8 mouse cellular contexts compared by ENCODE assay signal in the genomic region with DNA sequence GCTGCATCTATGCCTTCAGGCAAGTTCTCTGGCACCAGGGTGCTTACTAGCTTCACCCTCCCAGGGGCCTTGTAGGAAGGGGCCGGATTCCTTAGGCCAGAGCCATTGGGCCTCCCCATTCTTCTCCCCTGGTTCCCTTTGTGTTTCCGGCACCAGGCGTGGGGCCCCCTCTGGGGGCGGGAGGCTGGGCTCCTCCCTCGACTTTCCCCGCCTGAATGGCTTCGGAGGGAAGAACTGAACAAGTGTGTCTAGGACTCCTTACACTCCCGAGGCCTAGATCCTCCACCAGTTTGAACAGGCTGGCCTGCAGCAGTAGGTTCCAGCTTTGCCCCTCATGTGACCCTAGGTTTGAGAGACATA. TPM values are rescaled to one million over a fixed set of nuclear protein-coding genes. Genes with fewer than 3 reads are reported as not detected.
DNase-seq lines count a peak whose midpoint lies in the region; ATAC-seq lines count a peak whose summit lies in the region.

No protein-coding gene starts in this region.

- intact Hi-C loops in heart, postnatal 25 days (cut with DNase I) = no loop called here

- 1% methylated on average over 8 of the region's 8 CpGs for WGBS in embryonic facial prominence, embryonic 15.5 days
- under 1% methylated on average over 8 of the region's 8 CpGs for WGBS in limb, embryonic 10.5 days
- 0% methylated on average over 8 of the region's 8 CpGs for WGBS in midbrain, embryonic 11.5 days
- WGBS in stomach, embryonic 16.5 days = under 1% methylated on average over 8 of the region's 8 CpGs

- H3K36me3 ChIP-seq in embryonic facial prominence, embryonic 15.5 days = peaks cover 35% of the 10 kb centered on the region
- H3K36me3 ChIP-seq in limb, embryonic 10.5 days = peaks cover 58% of the 10 kb centered on the region
- peaks cover 10% of the 10 kb centered on the region for H3K36me3 ChIP-seq in midbrain, embryonic 11.5 days (ENCODE audit: control insufficient read depth, insufficient read depth, low read length)
- peaks cover 7% of the 10 kb centered on the region; the same call in 1 of the 2 replicates for H3K36me3 ChIP-seq in stomach, embryonic 16.5 days (ENCODE audit: control insufficient read depth, insufficient read depth, low read length)

- H3K4me3 ChIP-seq in embryonic facial prominence, embryonic 15.5 days (replicated peaks) = peak overlapping the region; percentile 84
- H3K4me3 ChIP-seq in limb, embryonic 10.5 days = peak overlapping the region; percentile 86
- peak overlapping the region; percentile 92 for H3K4me3 ChIP-seq in midbrain, embryonic 11.5 days (ENCODE audit: low read depth, low read length)
- H3K4me3 ChIP-seq in stomach, embryonic 16.5 days (replicated peaks; ENCODE audit: low read length) = peak overlapping the region; percentile 85

- no peaks in the 10 kb centered on the region for H3K27me3 ChIP-seq in embryonic facial prominence, embryonic 15.5 days
- H3K27me3 ChIP-seq in limb, embryonic 10.5 days (ENCODE audit: low read depth, poor library complexity, severe bottlenecking) = no peaks in the 10 kb centered on the region
- no peaks in the 10 kb centered on the region for H3K27me3 ChIP-seq in midbrain, embryonic 11.5 days (ENCODE audit: control insufficient read depth, insufficient read depth, low read length)
- no peaks in the 10 kb centered on the region for H3K27me3 ChIP-seq in stomach, embryonic 16.5 days (ENCODE audit: control insufficient read depth, insufficient read depth, low read length)

- H3K9me3 ChIP-seq in embryonic facial prominence, embryonic 15.5 days (replicated peaks) = no peaks in the 10 kb centered on the region
- H3K9me3 ChIP-seq in limb, embryonic 10.5 days (replicated peaks) = no peaks in the 10 kb centered on the region
- no peaks in the 10 kb centered on the region for H3K9me3 ChIP-seq in midbrain, embryonic 11.5 days (ENCODE audit: control insufficient read depth, low read length)
- H3K9me3 ChIP-seq in stomach, embryonic 16.5 days (replicated peaks; ENCODE audit: control insufficient read depth, low read length) = no peaks in the 10 kb centered on the region

- H3K27ac ChIP-seq in embryonic facial prominence, embryonic 15.5 days (replicated peaks) = peak overlapping the region; percentile 100
- H3K27ac ChIP-seq in limb, embryonic 10.5 days = peak overlapping the region; percentile 98
- peak overlapping the region; percentile 100 for H3K27ac ChIP-seq in midbrain, embryonic 11.5 days (ENCODE audit: low read depth, low read length)
- H3K27ac ChIP-seq in stomach, embryonic 16.5 days (ENCODE audit: low read length) = peak overlapping the region; percentile 100

- H3K4me1 ChIP-seq in embryonic facial prominence, embryonic 15.5 days = peaks cover 59% of the 10 kb centered on the region
- H3K4me1 ChIP-seq in limb, embryonic 10.5 days = peaks cover 58% of the 10 kb centered on the region
- H3K4me1 ChIP-seq in midbrain, embryonic 11.5 days (ENCODE audit: control insufficient read depth, insufficient read depth, low read length) = peaks cover 32% of the 10 kb centered on the region
- H3K4me1 ChIP-seq in stomach, embryonic 16.5 days (ENCODE audit: control insufficient read depth, insufficient read depth, low read length) = peaks cover 48% of the 10 kb centered on the region

- H3K9ac ChIP-seq in embryonic facial prominence, embryonic 15.5 days = peak overlapping the region; percentile 98
- H3K9ac ChIP-seq in midbrain, embryonic 11.5 days (ENCODE audit: low read length) = peak overlapping the region; percentile 100
- H3K9ac ChIP-seq in stomach, embryonic 16.5 days (ENCODE audit: low read length) = peak overlapping the region; percentile 99

- ATAC-seq in cerebellum, adult (ENCODE audit: insufficient number of reproducible peaks, low FRiP score, low TSS enrichment) = no peak
- 0 out of 2 replicates have a peak, but pooled peaks have one; percentile 9 for ATAC-seq in embryonic facial prominence, embryonic 15.5 days (ENCODE audit: insufficient number of reproducible peaks, low FRiP score, low TSS enrichment, low read depth)
- ATAC-seq in midbrain, embryonic 11.5 days (ENCODE audit: low FRiP score) = peak; percentile 28
- peak; percentile 30 for ATAC-seq in stomach, embryonic 16.5 days (ENCODE audit: insufficient read depth, low FRiP score)

- DNase-seq in cerebellum, adult 11 months = peak; percentile 35
- DNase-seq in adrenal gland, postnatal 10 days = peak; percentile 63
- DNase-seq in heart, postnatal 25 days (ENCODE audit: low spot score) = peak; percentile 20
- peak; percentile 78 for DNase-seq in limb, embryonic 10.5 days (ENCODE audit: low spot score)
- DNase-seq in midbrain, embryonic 11.5 days (ENCODE audit: low spot score, missing footprints) = peak; percentile 98

- peak overlapping the region; percentile 90 for H3K4me2 ChIP-seq in embryonic facial prominence, embryonic 15.5 days (replicated peaks)
- peak overlapping the region; percentile 100 for H3K4me2 ChIP-seq in midbrain, embryonic 11.5 days
- H3K4me2 ChIP-seq in stomach, embryonic 16.5 days (ENCODE audit: low read depth, low read length) = peak overlapping the region; percentile 97

RNA-seq across cellular contexts. Expression of a gene that starts 3.4 kb away (rescaled TPM):
- total RNA-seq in adrenal gland, postnatal 10 days (2021) = 10 to 100 TPM; 31.2 to 38.5 TPM
- 43.4 and 46.3 TPM in 2 replicates for polyA plus RNA-seq in embryonic facial prominence, embryonic 15.5 days (2015; fragmentation: Nextera tagmentation; extraction: Ambion mirVana)
- total RNA-seq in heart, postnatal 25 days (2021) = 10 to 100 TPM; 25.6 to 26.4 TPM
- 80.2 and 81.7 TPM in 2 replicates for polyA plus RNA-seq in limb, embryonic 10.5 days (2016; fragmentation: Nextera tagmentation; extraction: Ambion mirVana)
- polyA plus RNA-seq in midbrain, embryonic 11.5 days (2014; fragmentation: Nextera tagmentation; extraction: Ambion mirVana) = 107 and 116 TPM in 2 replicates
- 26.1 and 26.5 TPM in 2 replicates for polyA plus RNA-seq in stomach, embryonic 16.5 days (2015; fragmentation: Nextera tagmentation; extraction: Ambion mirVana)

RNA-seq across cellular contexts. Expression of a gene that starts 25.8 kb away (rescaled TPM):
- 10 to 100 TPM; 84.3 to 91.6 TPM for total RNA-seq in adrenal gland, postnatal 10 days (2021)
- 188 and 201 TPM in 2 replicates for polyA plus RNA-seq in embryonic facial prominence, embryonic 15.5 days (2015; fragmentation: Nextera tagmentation; extraction: Ambion mirVana)
- 10 to 100 TPM; 58.0 to 65.0 TPM for total RNA-seq in heart, postnatal 25 days (2021)
- 276 and 280 TPM in 2 replicates for polyA plus RNA-seq in limb, embryonic 10.5 days (2016; fragmentation: Nextera tagmentation; extraction: Ambion mirVana)
- polyA plus RNA-seq in midbrain, embryonic 11.5 days (2014; fragmentation: Nextera tagmentation; extraction: Ambion mirVana) = 327 and 332 TPM in 2 replicates
- 193 and 213 TPM in 2 replicates for polyA plus RNA-seq in stomach, embryonic 16.5 days (2015; fragmentation: Nextera tagmentation; extraction: Ambion mirVana)

RNA-seq across cellular contexts. Expression of a gene that starts 38.2 kb away (rescaled TPM):
- total RNA-seq in adrenal gland, postnatal 10 days (2021) = 10 to 100 TPM; 13.3 to 17.8 TPM
- 13.9 and 15.8 TPM in 2 replicates for polyA plus RNA-seq in embryonic facial prominence, embryonic 15.5 days (2015; fragmentation: Nextera tagmentation; extraction: Ambion mirVana)
- 10 to 100 TPM; 39.4 to 42.4 TPM for total RNA-seq in heart, postnatal 25 days (2021)
- 5.9 and 8.5 TPM in 2 replicates for polyA plus RNA-seq in limb, embryonic 10.5 days (2016; fragmentation: Nextera tagmentation; extraction: Ambion mirVana)
- 10.5 and 12.1 TPM in 2 replicates for polyA plus RNA-seq in midbrain, embryonic 11.5 days (2014; fragmentation: Nextera tagmentation; extraction: Ambion mirVana)
- 9.4 and 11.8 TPM in 2 replicates for polyA plus RNA-seq in stomach, embryonic 16.5 days (2015; fragmentation: Nextera tagmentation; extraction: Ambion mirVana)

Comparison
In these comparisons a context has a peak if more than half of its experiments do, and no peak if none do; other contexts are left out.
1. DNase-seq: peak in every context shown above with its lines; median percentile 98 in midbrain, embryonic 11.5 days; 78 in limb, embryonic 10.5 days; 63 in adrenal gland, postnatal 10 days; 35 in cerebellum, adult 11 months; 20 in heart, postnatal 25 days.